In the genomic region with DNA sequence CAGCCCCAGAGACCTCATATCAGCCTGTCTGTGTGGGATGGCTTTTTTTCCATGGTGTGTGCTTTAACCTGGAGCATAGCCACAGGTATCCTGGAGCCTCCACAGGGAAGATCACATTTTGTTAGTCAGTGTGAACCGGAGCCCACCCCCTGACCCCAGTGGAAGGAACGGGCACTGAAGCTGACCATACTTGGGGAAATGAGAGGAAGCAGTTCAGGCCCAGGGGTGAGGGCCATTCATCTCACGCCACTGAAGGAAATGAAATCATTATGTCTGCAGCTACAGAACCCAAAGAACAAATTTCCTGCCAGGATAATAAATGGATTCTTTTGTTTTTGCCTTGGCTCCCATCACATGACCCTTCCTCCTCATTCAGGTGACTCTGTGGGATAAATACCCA, we compare ENCODE assay signal across 12 mouse cellular contexts. TPM values are rescaled to one million over a fixed set of nuclear protein-coding genes. Genes with fewer than 3 reads are reported as not detected.
DNase-seq lines count a peak whose midpoint lies in the region; ATAC-seq and TF ChIP-seq lines count a peak whose summit lies in the region.
"Had no signal": no experiment of that assay in that cellular context is flagged by ENCODE, and none has a peak within 500 bp of the region (broad histone marks: within the 10 kb centered on the region; RNA-seq: fewer than 3 reads in every experiment).

No protein-coding gene starts in this region.

- H3K4me2 ChIP-seq in heart, embryonic 12.5 days = no peak overlapping the region
- no peak overlapping the region for H3K4me2 ChIP-seq in stomach, embryonic 16.5 days (ENCODE audit: low read depth, low read length)
- no peak overlapping the region for H3K4me2 ChIP-seq in stomach, postnatal 0 days (replicated peaks; ENCODE audit: low read depth)
- H3K4me2 ChIP-seq: embryonic facial prominence, embryonic 13.5 days had no signal

- H3K27me3 ChIP-seq in heart, embryonic 12.5 days (replicated peaks) = peaks cover 17% of the 10 kb centered on the region
- H3K27me3 ChIP-seq in stomach, embryonic 16.5 days (ENCODE audit: control insufficient read depth, insufficient read depth, low read length) = no peaks in the 10 kb centered on the region
- no peaks in the 10 kb centered on the region for H3K27me3 ChIP-seq in stomach, postnatal 0 days (ENCODE audit: control insufficient read depth, insufficient read depth, low read length)
- H3K27me3 ChIP-seq: embryonic facial prominence, embryonic 13.5 days had no signal

- H3K27ac ChIP-seq in heart, embryonic 12.5 days (ENCODE audit: poor library complexity, severe bottlenecking) = no peak overlapping the region
- no peak overlapping the region; the same call in 1 of the 2 replicates for H3K27ac ChIP-seq in stomach, embryonic 16.5 days (ENCODE audit: low read length)
- no peak overlapping the region for H3K27ac ChIP-seq in stomach, postnatal 0 days (replicated peaks)
- H3K27ac ChIP-seq: embryonic facial prominence, embryonic 13.5 days had no signal

- H3K4me1 ChIP-seq in heart, embryonic 12.5 days (replicated peaks) = peaks cover 10% of the 10 kb centered on the region; the same call in 1 of the 2 replicates
- no peaks in the 10 kb centered on the region for H3K4me1 ChIP-seq in stomach, embryonic 16.5 days (ENCODE audit: control insufficient read depth, insufficient read depth, low read length)
- H3K4me1 ChIP-seq in stomach, postnatal 0 days (replicated peaks; ENCODE audit: control insufficient read depth, insufficient read depth) = no peaks in the 10 kb centered on the region

- no peaks in the 10 kb centered on the region for H3K36me3 ChIP-seq in heart, embryonic 12.5 days
- no peaks in the 10 kb centered on the region for H3K36me3 ChIP-seq in stomach, embryonic 16.5 days (ENCODE audit: control insufficient read depth, insufficient read depth, low read length)
- no peaks in the 10 kb centered on the region for H3K36me3 ChIP-seq in stomach, postnatal 0 days (ENCODE audit: control insufficient read depth, insufficient read depth, low read length)
- H3K36me3 ChIP-seq: embryonic facial prominence, embryonic 13.5 days had no signal

- no peak for ATAC-seq in heart, embryonic 12.5 days (ENCODE audit: insufficient number of reproducible peaks, low FRiP score)
- peak; percentile 50; the same call in 1 of the 2 replicates for ATAC-seq in stomach, embryonic 16.5 days (ENCODE audit: insufficient read depth, low FRiP score)
- ATAC-seq in stomach, postnatal 0 days (ENCODE audit: low FRiP score, low TSS enrichment) = no peak
- ATAC-seq: CD4-positive, CD25-positive, alpha-beta regulatory T cell, adult 4 months; liver, postnatal 0 days had no signal

- no peak overlapping the region for H3K4me3 ChIP-seq in heart, embryonic 12.5 days
- H3K4me3 ChIP-seq in stomach, embryonic 16.5 days (replicated peaks; ENCODE audit: low read length) = no peak overlapping the region
- H3K4me3 ChIP-seq in stomach, postnatal 0 days (ENCODE audit: low read depth, low read length) = no peak overlapping the region
- H3K4me3 ChIP-seq: embryonic facial prominence, embryonic 13.5 days; myocyte had no signal

- no peak overlapping the region for H3K9ac ChIP-seq in heart, embryonic 12.5 days
- no peak overlapping the region for H3K9ac ChIP-seq in stomach, embryonic 16.5 days (ENCODE audit: low read length)
- no peak overlapping the region for H3K9ac ChIP-seq in stomach, postnatal 0 days (ENCODE audit: low read length)
- H3K9ac ChIP-seq: embryonic facial prominence, embryonic 13.5 days; liver, postnatal 0 days had no signal

- WGBS in heart, embryonic 12.5 days = 45% methylated on average over 3 of the region's 3 CpGs
- WGBS in stomach, embryonic 16.5 days = 37% methylated on average over 3 of the region's 3 CpGs
- 41% methylated on average over 3 of the region's 3 CpGs for WGBS in stomach, postnatal 0 days

- TF ChIP-seq CTCF in stomach, postnatal 0 days (IDR thresholded peaks at IDR 0.05; ENCODE audit: low read depth) = no peak

- H3K9me3 ChIP-seq in heart, embryonic 12.5 days (replicated peaks) = peaks cover 3% of the 10 kb centered on the region; the same call in 1 of the 2 replicates
- H3K9me3 ChIP-seq in stomach, embryonic 16.5 days (replicated peaks; ENCODE audit: control insufficient read depth, low read length) = no peaks in the 10 kb centered on the region
- no peaks in the 10 kb centered on the region for H3K9me3 ChIP-seq in stomach, postnatal 0 days (ENCODE audit: control insufficient read depth, low read length)
- H3K9me3 ChIP-seq: embryonic facial prominence, embryonic 13.5 days had no signal

- DNase-seq in heart, adult 9 months (ENCODE audit: low spot score in 2 of 2) = peak; percentile 1 to 23
- DNase-seq in stomach, postnatal 0 days (ENCODE audit: low spot score) = no peak
- peak; percentile 30 to 64 for DNase-seq in kidney, postnatal 25 days
- no peak for DNase-seq in retina, postnatal 1 day
- DNase-seq in thymus, postnatal 10 days (ENCODE audit: low spot score in 2 of 2) = no peak
- DNase-seq in cerebellum, adult 8-10 months = no peak
- DNase-seq: liver, postnatal 0 days had no signal

- no peak for TF ChIP-seq EP300 in stomach, postnatal 0 days (optimal IDR thresholded peaks at IDR 0.05)

RNA-seq across cellular contexts. Expression of gene Ephb1, which starts 44.1 kb away (rescaled TPM):
- 0.33 and 0.66 TPM in 2 replicates for polyA plus RNA-seq in heart, embryonic 12.5 days (2016; fragmentation: Nextera tagmentation; extraction: Ambion mirVana)
- polyA plus RNA-seq in stomach, embryonic 16.5 days (2015; fragmentation: Nextera tagmentation; extraction: Ambion mirVana) = 3.6 TPM in 2 replicates
- 1.0 and 1.1 TPM in 2 replicates for polyA plus RNA-seq in stomach, postnatal 0 days (2015; fragmentation: Nextera tagmentation; extraction: Ambion mirVana)
- polyA plus RNA-seq: CD4-positive, CD25-positive, alpha-beta regulatory T cell, adult 4 months had no signal

Comparison
In these comparisons a context has a peak if more than half of its experiments do, and no peak if none do; other contexts are left out.
1. DNase-seq: peak in heart, adult 9 months (2 of 2) and kidney, postnatal 25 days (2 of 2); none in stomach, postnatal 0 days (single experiment), retina, postnatal 1 day (single experiment), thymus, postnatal 10 days (0 of 2) and cerebellum, adult 8-10 months (single experiment).